Mouse (Mus musculus) CH12.LX (cell line): ENCODE measurements around the gene Rgl2. TPM values are rescaled to one million over a fixed set of nuclear protein-coding genes. Genes with fewer than 3 reads are reported as not detected.

Experiments used
- DNase-seq: peaks from one replicate; pipeline ENCODE4 v3.0.0-alpha.2; 2013; ENCODE audit errors: extremely low read depth
- H3K27ac ChIP-seq: 2 replicates; pipeline ENCODE4 v1.5.1; 2012; ENCODE audit warnings: low read depth, mild to moderate bottlenecking, control low read depth, moderate library complexity; ENCODE audit not compliant: insufficient read depth
- H3K27me3 ChIP-seq: replicated peaks from 2 replicates; pipeline ENCODE3; 2012; ENCODE audit warnings: inconsistent platforms
- H3K36me3 ChIP-seq, 2 experiments: replicated peaks in 1 of 2; 2 replicates each; pipeline versions ENCODE3 to v1.6.1; 2012; ENCODE audit warnings: inconsistent platforms in 1 of 2, low read length in 1 of 2, mild to moderate bottlenecking in 1 of 2, mixed read lengths in 1 of 2, moderate library complexity in 1 of 2; ENCODE audit not compliant: control insufficient read depth in 1 of 2, insufficient read depth in 1 of 2
- H3K4me1 ChIP-seq, 2 experiments: 2 replicates each; pipeline ENCODE4 v1.6.1; 2012; ENCODE audit warnings: inconsistent platforms in 1 of 2, moderate library complexity in 1 of 2; ENCODE audit not compliant: insufficient read depth in 2 of 2, control insufficient read depth in 1 of 2
- H3K4me2 ChIP-seq: 2 replicates; pipeline ENCODE4 v1.6.1; 2012; ENCODE audit warnings: low read depth, mild to moderate bottlenecking, control low read depth; ENCODE audit not compliant: poor library complexity, insufficient read depth, severe bottlenecking
- H3K4me3 ChIP-seq, 3 experiments: fragments of 150-350 bp in 1 of 3; sonication (generic) in 1 of 3; replicated peaks in 1 of 3; 2 replicates each; pipeline versions ENCODE3 to v1.5.1; 2011 to 2012; ENCODE audit warnings: low read depth in 2 of 3, low read length in 2 of 3, mild to moderate bottlenecking in 2 of 3, moderate library complexity in 2 of 3, control low read depth in 1 of 3, improper control_type of control experiment in 1 of 3, inconsistent platforms in 1 of 3, mixed read lengths in 1 of 3; ENCODE audit not compliant: poor library complexity in 1 of 3
- H3K79me2 ChIP-seq: replicated peaks from 2 replicates; pipeline ENCODE4 v1.6.1; 2012; ENCODE audit warnings: mild to moderate bottlenecking, moderate library complexity; ENCODE audit not compliant: control insufficient read depth, poor library complexity, insufficient read depth, severe bottlenecking; ENCODE audit errors: extremely low read depth
- H3K9ac ChIP-seq: 2 replicates; pipeline ENCODE4 v1.6.1; 2012; ENCODE audit warnings: low read depth, mild to moderate bottlenecking, control low read depth, moderate library complexity; ENCODE audit not compliant: insufficient read depth
- H3K9me3 ChIP-seq: replicated peaks from 2 replicates; pipeline ENCODE3; 2012; ENCODE audit warnings: low read length, inconsistent platforms, mixed read lengths
- CHD1 ChIP-seq: IDR thresholded peaks from 2 replicates; pipeline ENCODE4 v1.6.1; 2012; ENCODE audit warnings: low read depth, low read length, improper control_type of control experiment, inconsistent platforms
- E2F4 ChIP-seq: IDR thresholded peaks from 2 replicates; pipeline ENCODE4 v1.6.1; 2011; ENCODE audit warnings: low read depth, low read length, improper control_type of control experiment; ENCODE audit not compliant: insufficient replicate concordance
- ETS1 ChIP-seq: conservative IDR thresholded peaks from 2 replicates; pipeline ENCODE4 v1.6.1; 2012; ENCODE audit warnings: low read depth, mild to moderate bottlenecking, inconsistent platforms, low read length, improper control_type of control experiment, moderate library complexity
- GABPA ChIP-seq: IDR thresholded peaks from 2 replicates; pipeline ENCODE4 v1.6.1; 2012; ENCODE audit warnings: low read depth, low read length, improper control_type of control experiment, inconsistent platforms; ENCODE audit not compliant: insufficient replicate concordance
- HCFC1 ChIP-seq: IDR thresholded peaks from 2 replicates; pipeline ENCODE4 v1.6.1; 2012; ENCODE audit warnings: low read depth, mild to moderate bottlenecking, inconsistent platforms, low read length, improper control_type of control experiment
- IRF4 ChIP-seq: IDR thresholded peaks from 2 replicates; pipeline ENCODE4 v1.6.1; 2014; ENCODE audit warnings: low read depth, mild to moderate bottlenecking, inconsistent platforms, low read length, improper control_type of control experiment
- JUND ChIP-seq: conservative IDR thresholded peaks from 2 replicates; pipeline ENCODE4 v1.6.1; 2011; ENCODE audit warnings: low read depth, low read length, improper control_type of control experiment
- KAT2A ChIP-seq: IDR thresholded peaks from 2 replicates; pipeline ENCODE4 v1.6.1; 2012; ENCODE audit warnings: low read length, improper control_type of control experiment, inconsistent platforms; ENCODE audit not compliant: insufficient replicate concordance
- MAX ChIP-seq: IDR thresholded peaks from 2 replicates; pipeline ENCODE4 v1.6.1; 2011; ENCODE audit warnings: low read length, improper control_type of control experiment
- MXI1 ChIP-seq: IDR thresholded peaks from 2 replicates; pipeline ENCODE4 v1.6.1; 2011; ENCODE audit warnings: mild to moderate bottlenecking, low read depth, low read length, improper control_type of control experiment
- MYC ChIP-seq: IDR thresholded peaks from 2 replicates; pipeline ENCODE4 v1.6.1; 2011; ENCODE audit warnings: low read depth, mild to moderate bottlenecking, improper control_type of control experiment, low read length
- PAX5 ChIP-seq: IDR thresholded peaks from 2 replicates; pipeline ENCODE4 v1.6.1; 2012; ENCODE audit warnings: low read length, inconsistent platforms, mixed read lengths
- RCOR1 ChIP-seq: conservative IDR thresholded peaks from 2 replicates; pipeline ENCODE4 v1.6.1; 2012; ENCODE audit warnings: low read depth, mild to moderate bottlenecking, inconsistent platforms, low read length, improper control_type of control experiment
- SIN3A ChIP-seq: IDR thresholded peaks from 2 replicates; pipeline ENCODE4 v1.6.1; 2012; ENCODE audit warnings: low read length, improper control_type of control experiment, inconsistent platforms
- TBP ChIP-seq: conservative IDR thresholded peaks from 2 replicates; pipeline ENCODE4 v1.6.1; 2011; ENCODE audit warnings: low read depth, low read length, improper control_type of control experiment
- TCF12 ChIP-seq: IDR thresholded peaks from 2 replicates; pipeline ENCODE4 v1.6.1; 2014; ENCODE audit warnings: low read depth, mild to moderate bottlenecking, inconsistent platforms, low read length, improper control_type of control experiment
- USF1 ChIP-seq: IDR thresholded peaks from 2 replicates; pipeline ENCODE4 v1.6.1; 2014; ENCODE audit warnings: low read depth, mild to moderate bottlenecking, inconsistent platforms, low read length, improper control_type of control experiment
- USF2 ChIP-seq: conservative IDR thresholded peaks from 2 replicates; pipeline ENCODE4 v1.6.1; 2011; ENCODE audit warnings: low read depth, low read length, improper control_type of control experiment
- ZKSCAN1 ChIP-seq: IDR thresholded peaks from 2 replicates; pipeline ENCODE4 v1.6.1; 2012; ENCODE audit warnings: low read depth, inconsistent platforms, low read length, improper control_type of control experiment, borderline replicate concordance
- ZMIZ1 ChIP-seq: IDR thresholded peaks from 2 replicates; pipeline ENCODE4 v1.6.1; 2012; ENCODE audit warnings: low read depth, mild to moderate bottlenecking, inconsistent platforms, low read length, improper control_type of control experiment
- dilution Hi-C: fragments of 300-500 bp; cut with MboI; formaldehyde crosslinking; loops from 2 replicates; pipeline ENCODE4 v1.14.3; 2020; ENCODE audit warnings: low sequenced_read_pairs; ENCODE audit not compliant: extremely low pct_unique_long_range_greater_than_20kb, extremely low pct_ligation_motif_present
- in situ Hi-C: fragments of 300-500 bp; cut with MboI; formaldehyde crosslinking; loops from 3 replicates; pipeline ENCODE4 v1.14.3; 2019; ENCODE audit warnings: low sequenced_read_pairs, low pct_ligation_motif_present, low pct_unique_long_range_greater_than_20kb, mixed read lengths
- polyA plus RNA-seq: library from polyadenylated mRNA; unstranded; fragments of >175 nt; gene quantifications from 2 replicates; pipeline ENCODE4 v1.2.1, GENCODE M21; 2012; ENCODE audit warnings: low read depth; ENCODE audit not compliant: insufficient read length
- total RNA-seq, 2 experiments: library from RNA; depleted of rRNA; stranded (reverse); fragments of 300-350 nt in 1 of 2; fragments of >200 nt in 1 of 2; gene quantifications; 2 replicates each; pipeline ENCODE4 v1.2.3; 2012 to 2014

Rgl2 gene
- total and polyA plus RNA-seq, 3 experiments, result 20.1 to 29.1 (median 25.6) TPM

DNA sequence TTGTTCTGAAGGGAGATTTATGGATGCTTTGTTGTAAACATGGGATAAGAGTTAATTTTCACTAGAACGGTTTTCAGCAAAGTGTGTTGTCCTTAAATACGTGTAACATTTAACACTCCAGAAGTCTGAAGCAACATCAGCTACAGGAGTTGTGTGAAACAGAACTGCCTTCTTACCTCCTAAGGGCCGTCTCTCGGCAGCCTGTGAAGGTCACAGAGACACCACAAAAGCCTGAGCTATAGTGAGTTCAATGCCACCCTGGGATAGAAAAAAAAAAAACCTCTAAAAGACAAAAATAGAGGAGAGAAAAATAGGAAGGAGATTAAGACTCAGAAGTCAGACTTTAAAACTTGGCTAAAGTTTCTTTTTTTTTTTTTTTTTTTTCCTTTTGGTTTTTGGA, 27.3 kb upstream of the Rgl2 start:
- Histone ChIP-seq H3K36me3 (no peaks in the 10 kb centered on the region), H3K9me3 (no peaks in the 10 kb centered on the region), H3K4me2 (no peak overlapping the region), H3K4me3 (no peak overlapping the region), H3K27me3 (no peaks in the 10 kb centered on the region), H3K79me2 (no peaks in the 10 kb centered on the region), H3K4me1 (peaks cover 0 to 10% of the 10 kb centered on the region in 2 experiments; a peak in 2 of 4 replicates), H3K27ac (no peak overlapping the region), H3K9ac (no peak overlapping the region)
- TF ChIP-seq CHD1 (no peak), PAX5 (no peak), USF2 (no peak), E2F4 (no peak), JUND (no peak), MXI1 (no peak), RCOR1 (no peak), SIN3A (no peak), TBP (no peak), ETS1 (no peak), TCF12 (no peak)
- in situ Hi-C loops, result no loop called here
- dilution Hi-C loops, result no loop called here
- no peak for DNase-seq

DNA sequence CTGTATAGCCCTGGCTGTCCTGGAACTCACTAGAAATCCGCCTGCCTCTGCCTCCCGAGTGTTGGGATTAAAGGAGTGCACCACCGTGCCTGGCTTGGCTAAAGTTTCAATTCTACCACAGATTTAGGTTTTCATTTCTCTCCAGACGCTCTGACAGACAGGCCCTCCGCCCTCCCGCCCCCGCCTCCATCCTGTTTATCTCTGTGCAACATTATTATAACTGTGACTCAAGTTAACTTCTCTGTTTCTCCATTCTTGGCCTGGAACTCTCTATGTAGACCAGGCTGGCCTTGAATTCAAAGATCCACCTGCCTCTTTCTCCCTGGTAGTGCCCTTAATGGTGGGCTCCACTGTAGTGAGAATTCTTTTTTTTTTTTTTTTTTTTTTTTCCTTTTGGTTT, 26.9 kb upstream of the Rgl2 start:
- dilution Hi-C loops (no loop called here), in situ Hi-C loops (no loop called here)
- Histone ChIP-seq H3K27me3 (no peaks in the 10 kb centered on the region), H3K4me3 (no peak overlapping the region), H3K4me1 (peaks cover 0 to 10% of the 10 kb centered on the region in 2 experiments; a peak in 2 of 4 replicates), H3K27ac (no peak overlapping the region), H3K79me2 (no peaks in the 10 kb centered on the region), H3K9me3 (no peaks in the 10 kb centered on the region), H3K4me2 (no peak overlapping the region), H3K9ac (no peak overlapping the region), H3K36me3 (no peaks in the 10 kb centered on the region)
- TF ChIP-seq HCFC1, result no peak
- TF ChIP-seq GABPA, result no peak
- no peak for TF ChIP-seq ZKSCAN1
- TF ChIP-seq MAX, result no peak
- no peak for TF ChIP-seq KAT2A
- no peak for TF ChIP-seq CHD1
- TF ChIP-seq MYC, result no peak
- no peak for TF ChIP-seq IRF4
- TF ChIP-seq ZMIZ1, result no peak
- TF ChIP-seq SIN3A, result no peak
- no peak for TF ChIP-seq USF1
- DNase-seq, result no peak
